Mouse (Mus musculus) heart, embryonic 12.5 days (tissue): Measurements from ENCODE around the gene 2610042L04Rik. TPM values are rescaled to one million over a fixed set of nuclear protein-coding genes. Genes with fewer than 3 reads are reported as not detected.
A peak's percentile ranks its signal among the peaks of the same experiment; 100 is the strongest.
"Not testable (repeated sequence)": the region's sequence is repeated elsewhere in the genome, so short reads cannot be mapped to it uniquely, and the experiment has no call there.

Source experiments
- ATAC-seq: fragments of 200-750 bp; cut with Nextera tagmentation; 2 replicates; pipeline ENCODE4 v1.8.0; 2017; ENCODE audit warnings: moderate TSS enrichment, moderate library complexity; ENCODE audit not compliant: insufficient number of reproducible peaks, low FRiP score
- H3K27ac ChIP-seq: fragments of 300-500 bp; sonication (generic); 2 replicates; pipeline ENCODE4 v1.5.1; 2016; ENCODE audit warnings: mild to moderate bottlenecking, moderate library complexity; ENCODE audit not compliant: poor library complexity, severe bottlenecking
- H3K27me3 ChIP-seq: fragments of 300-500 bp; sonication (generic); replicated peaks from 2 replicates; pipeline ENCODE4 v1.6.1; 2016; ENCODE audit warnings: mild to moderate bottlenecking, moderate library complexity
- H3K36me3 ChIP-seq: fragments of 300-500 bp; sonication (generic); 2 replicates; pipeline ENCODE4 v1.6.1; 2016; ENCODE audit warnings: mild to moderate bottlenecking, moderate library complexity
- H3K4me1 ChIP-seq: fragments of 300-500 bp; sonication (generic); replicated peaks from 2 replicates; pipeline ENCODE4 v1.6.1; 2016; ENCODE audit warnings: mild to moderate bottlenecking
- H3K4me2 ChIP-seq: fragments of 300-500 bp; sonication (generic); 2 replicates; pipeline ENCODE4 v1.6.1; 2016; ENCODE audit warnings: mild to moderate bottlenecking, moderate library complexity
- H3K4me3 ChIP-seq: fragments of 300-500 bp; sonication (generic); 2 replicates; pipeline ENCODE4 v1.5.1; 2016; ENCODE audit warnings: mild to moderate bottlenecking
- H3K9ac ChIP-seq: fragments of 300-500 bp; sonication (generic); 2 replicates; pipeline ENCODE4 v1.6.1; 2016; ENCODE audit warnings: mild to moderate bottlenecking, moderate library complexity
- H3K9me3 ChIP-seq: fragments of 300-500 bp; sonication (generic); replicated peaks from 2 replicates; pipeline ENCODE4 v1.6.1; 2016; ENCODE audit warnings: mild to moderate bottlenecking, moderate library complexity
- WGBS: fragments of 180-500 bp; shearing (Covaris S2); methylation state at CpG from one replicate; pipeline ENCODE4 v1.1.7; 2016; 5-methylcytosine and 5-hydroxymethylcytosine counted together
- polyA plus RNA-seq: library from polyadenylated mRNA; unstranded; fragments of >200 nt; fragmentation: Nextera tagmentation; extraction: Ambion mirVana; gene quantifications from 2 replicates; pipeline ENCODE4 v1.2.1, GENCODE M21; 2016

The 2610042L04Rik gene
- 0.24 and 0.64 TPM in 2 replicates for polyA plus RNA-seq

DNA sequence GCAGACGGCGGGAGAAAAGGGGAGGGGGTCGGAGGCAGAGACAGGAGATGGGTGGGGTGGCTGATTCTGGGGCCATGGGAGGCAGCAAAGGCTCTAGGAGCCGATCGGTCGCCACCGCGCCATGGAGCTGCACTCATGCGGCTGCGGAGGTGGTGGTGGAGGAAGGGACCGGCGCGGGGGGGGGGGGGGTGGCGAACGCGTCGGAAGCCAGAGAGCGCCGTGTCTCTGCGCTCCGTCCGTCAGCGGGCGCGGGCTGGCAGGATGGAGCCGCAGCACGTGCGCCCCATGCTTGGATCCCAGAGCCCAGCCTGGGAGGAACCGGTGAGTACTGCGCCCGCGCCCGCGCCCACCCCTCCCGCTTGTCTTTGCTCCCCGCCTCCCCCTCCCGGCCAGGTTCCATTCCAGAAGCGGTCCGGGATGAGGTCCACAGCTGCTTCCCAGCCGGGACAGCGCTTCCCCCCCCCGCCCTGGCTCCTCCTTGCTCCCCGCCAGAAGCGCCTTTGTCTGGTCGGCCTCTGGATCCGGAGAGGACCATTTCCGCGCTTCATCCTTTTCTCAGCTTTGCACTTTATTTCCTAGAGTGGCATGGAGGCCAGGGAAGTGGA is at the start of gene 2610042L04Rik:
TSS of gene 2610042L04Rik (plus strand) at position 288 of the 605 bp plus-strand sequence.
- Histone ChIP-seq H3K4me3 (peak within 1 kb of the TSS; percentile 46), H3K4me2 (peak within 1 kb of the TSS; percentile 76)
- H3K27ac ChIP-seq, H3K9me3 ChIP-seq, H3K36me3 ChIP-seq, H3K4me1 ChIP-seq, H3K27me3 ChIP-seq, H3K9ac ChIP-seq, ATAC-seq: not testable (repeated sequence)
- whole genome bisulfite sequencing, result 1% methylated on average over 15 of the region's 48 CpGs

DNA sequence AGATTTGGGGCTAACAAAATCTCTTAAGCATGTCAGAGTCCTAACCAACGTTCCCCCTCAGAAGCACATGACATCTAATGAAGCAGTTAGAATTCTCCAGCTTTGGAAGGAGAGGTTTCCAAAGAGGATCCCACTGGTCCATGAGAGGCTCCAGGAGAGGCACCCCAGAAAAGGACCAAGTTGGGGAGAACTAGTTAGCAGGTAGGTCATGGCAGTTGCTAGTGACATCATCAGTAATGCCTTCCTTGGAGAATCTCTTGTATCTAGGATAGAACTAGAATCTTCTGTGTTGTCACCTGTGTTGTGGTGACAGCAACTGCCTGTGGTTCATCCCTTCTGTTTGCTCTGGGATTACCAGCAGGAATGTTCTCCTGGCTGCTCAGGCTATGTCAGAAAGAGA is 17.6 kb upstream of the 2610042L04Rik start, which contains the start of gene Gm3149:
TSS of gene Gm3149 (plus strand) at position 301 of the 400 bp plus-strand sequence.
- not testable (repeated sequence) for H3K4me3 ChIP-seq, H3K4me1 ChIP-seq, H3K9ac ChIP-seq, ATAC-seq, H3K27me3 ChIP-seq, H3K27ac ChIP-seq, H3K4me2 ChIP-seq, H3K9me3 ChIP-seq, H3K36me3 ChIP-seq
- no CpG with 5 or more reads among the region's 1 CpGs for WGBS

DNA sequence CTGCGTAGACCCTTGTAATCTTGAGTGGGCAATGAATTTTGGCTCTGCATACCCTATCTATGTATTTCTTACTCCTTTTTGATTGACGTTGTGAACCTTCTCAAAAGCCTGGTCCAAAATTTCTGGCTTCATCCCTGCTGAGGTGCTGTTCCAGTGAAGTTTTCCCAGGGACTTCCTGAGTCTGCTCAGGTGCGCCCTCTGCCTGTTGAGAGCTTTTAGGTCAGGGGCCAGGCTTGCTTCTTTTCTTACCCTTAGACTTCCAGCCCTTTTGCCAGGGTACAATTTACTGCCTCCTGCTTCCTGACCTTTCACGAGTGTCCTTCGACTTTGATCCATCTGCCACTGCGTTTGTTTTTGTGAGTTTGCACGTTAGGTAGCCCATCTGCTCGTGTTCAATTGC is 943 bp downstream of the 2610042L04Rik start:
- not testable (repeated sequence) for ATAC-seq, H3K4me1 ChIP-seq, H3K36me3 ChIP-seq, H3K4me3 ChIP-seq, H3K27ac ChIP-seq, H3K9ac ChIP-seq, H3K9me3 ChIP-seq, H3K4me2 ChIP-seq, H3K27me3 ChIP-seq
- WGBS, result 8% methylated on average over 8 of the region's 8 CpGs

DNA sequence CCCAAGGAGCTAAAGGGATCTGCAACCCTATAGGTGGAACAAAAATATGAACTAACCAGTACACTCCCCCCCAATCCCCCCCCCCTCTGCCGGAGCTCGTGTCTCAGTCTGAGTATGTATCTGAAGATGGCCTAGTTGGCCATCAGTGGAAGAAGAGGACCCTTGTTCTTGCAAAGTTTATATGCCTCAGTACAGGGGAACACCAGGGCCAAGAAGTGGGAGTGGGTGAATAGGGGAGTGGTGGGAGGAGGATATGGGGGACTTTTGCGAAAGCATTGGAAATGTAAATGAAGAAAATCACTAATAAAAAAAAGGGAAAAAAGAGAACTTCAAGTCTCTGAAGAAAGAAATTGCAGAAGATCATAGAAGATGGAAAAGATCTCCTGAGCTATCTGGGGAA is 34.4 kb downstream of the 2610042L04Rik start:
- not testable (repeated sequence) for H3K4me2 ChIP-seq, H3K36me3 ChIP-seq, ATAC-seq, H3K4me3 ChIP-seq, H3K27ac ChIP-seq, H3K9me3 ChIP-seq, H3K27me3 ChIP-seq, H3K4me1 ChIP-seq, H3K9ac ChIP-seq
- 70% methylated on average over 3 of the region's 3 CpGs for WGBS

DNA sequence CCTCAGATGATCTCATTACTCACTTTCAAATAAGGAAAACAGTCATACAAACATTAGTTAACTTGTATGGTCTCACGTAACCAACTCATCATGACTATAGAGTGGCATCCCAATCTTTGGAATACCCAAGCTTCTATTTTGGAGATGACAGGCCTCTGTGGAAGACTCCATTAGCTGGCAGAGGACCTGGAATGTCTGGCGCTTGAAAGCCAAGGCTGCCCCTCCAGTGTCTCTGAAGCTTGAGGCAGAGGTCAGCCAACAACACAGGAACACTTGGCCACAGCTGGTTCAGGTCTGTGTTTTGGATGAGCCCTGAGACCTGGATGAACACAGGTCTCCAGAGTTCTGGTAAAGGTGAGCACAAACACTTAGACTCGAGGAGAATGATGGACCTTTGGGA is 35.1 kb downstream of the 2610042L04Rik start:
- not testable (repeated sequence) for ATAC-seq, H3K27me3 ChIP-seq, H3K4me1 ChIP-seq, H3K27ac ChIP-seq, H3K4me2 ChIP-seq, H3K9me3 ChIP-seq, H3K36me3 ChIP-seq, H3K4me3 ChIP-seq, H3K9ac ChIP-seq
- 65% methylated on average over 3 of the region's 3 CpGs for WGBS

DNA sequence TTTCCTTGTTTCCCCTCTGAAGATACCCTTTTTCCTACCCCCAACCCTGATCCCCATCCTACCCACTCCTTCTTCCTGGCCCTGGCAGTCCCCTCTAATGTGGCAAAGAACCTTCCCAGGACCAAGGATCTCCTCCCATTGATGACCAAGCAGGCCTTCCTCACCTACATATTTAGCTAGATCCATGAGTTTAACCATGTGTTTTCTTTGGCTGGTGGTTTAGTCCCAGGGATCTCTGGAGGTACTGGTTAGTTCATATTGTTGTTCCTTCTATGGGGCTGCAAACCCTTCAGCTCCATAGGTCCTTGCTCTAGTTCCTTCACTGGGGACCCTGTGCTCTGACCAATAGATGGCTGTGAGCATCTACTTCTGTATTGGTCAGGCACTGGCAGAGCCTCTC is 43.3 kb downstream of the 2610042L04Rik start:
- H3K4me2 ChIP-seq, H3K4me1 ChIP-seq, H3K36me3 ChIP-seq, H3K9ac ChIP-seq, H3K27ac ChIP-seq, H3K27me3 ChIP-seq, H3K9me3 ChIP-seq, H3K4me3 ChIP-seq, ATAC-seq: not testable (repeated sequence)

DNA sequence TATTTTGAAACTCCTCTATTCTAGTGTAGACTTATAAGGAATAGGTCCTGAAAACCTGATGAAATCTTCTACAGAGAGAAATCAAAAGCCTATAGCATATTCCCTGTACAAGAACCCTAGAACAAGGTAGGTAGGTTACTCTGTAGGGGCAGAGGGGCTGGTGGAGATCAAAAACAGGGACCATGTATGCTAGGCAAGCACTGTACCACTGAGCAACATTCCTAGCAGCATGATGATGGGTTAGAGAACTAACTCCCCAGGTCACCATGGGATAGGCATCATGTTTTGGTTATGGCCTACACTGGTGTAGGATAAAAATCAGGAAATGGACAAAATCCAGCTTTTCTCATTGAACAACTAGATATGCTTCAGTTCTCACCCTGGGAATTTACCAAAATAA is 51.0 kb downstream of the 2610042L04Rik start:
- H3K27ac ChIP-seq, H3K4me2 ChIP-seq, H3K4me1 ChIP-seq, H3K36me3 ChIP-seq, H3K9ac ChIP-seq, ATAC-seq, H3K4me3 ChIP-seq, H3K27me3 ChIP-seq, H3K9me3 ChIP-seq: not testable (repeated sequence)

DNA sequence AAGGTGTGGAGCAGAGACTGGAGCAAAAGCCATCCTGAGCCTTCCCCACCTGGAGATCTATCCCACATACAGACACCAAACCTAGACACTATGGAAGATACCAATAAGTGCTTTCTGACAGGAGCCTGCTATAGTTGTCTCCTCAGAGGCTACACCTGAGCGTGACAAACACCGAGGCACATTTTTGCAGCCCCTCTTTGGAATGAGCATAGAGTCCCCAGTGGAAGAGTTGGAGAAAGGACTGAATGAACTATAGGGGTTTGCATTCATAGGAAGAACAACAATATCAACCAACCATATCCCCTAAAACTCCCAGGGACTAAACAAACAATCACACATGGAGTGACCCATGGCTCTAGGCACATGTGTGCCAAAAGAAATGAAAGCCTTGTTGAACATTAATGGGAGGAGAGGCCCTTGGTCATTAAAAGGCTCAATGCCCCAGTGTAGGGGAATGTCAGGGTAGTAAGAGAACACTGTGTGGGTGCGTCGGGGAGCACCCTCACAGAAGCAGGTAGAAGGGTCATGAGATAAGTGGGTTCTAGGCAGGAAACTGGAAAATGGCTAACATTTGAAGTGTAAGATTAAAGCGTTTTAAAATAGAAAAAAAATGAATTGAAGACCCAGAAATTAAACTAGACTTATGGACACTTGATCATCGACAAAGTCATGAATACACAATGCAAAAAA is 58.4 kb downstream of the 2610042L04Rik start:
- not testable (repeated sequence) for H3K36me3 ChIP-seq, H3K9me3 ChIP-seq, H3K27me3 ChIP-seq, H3K4me1 ChIP-seq, H3K4me2 ChIP-seq, H3K4me3 ChIP-seq, ATAC-seq, H3K9ac ChIP-seq, H3K27ac ChIP-seq
- 85% methylated on average over 4 of the region's 6 CpGs for WGBS

DNA sequence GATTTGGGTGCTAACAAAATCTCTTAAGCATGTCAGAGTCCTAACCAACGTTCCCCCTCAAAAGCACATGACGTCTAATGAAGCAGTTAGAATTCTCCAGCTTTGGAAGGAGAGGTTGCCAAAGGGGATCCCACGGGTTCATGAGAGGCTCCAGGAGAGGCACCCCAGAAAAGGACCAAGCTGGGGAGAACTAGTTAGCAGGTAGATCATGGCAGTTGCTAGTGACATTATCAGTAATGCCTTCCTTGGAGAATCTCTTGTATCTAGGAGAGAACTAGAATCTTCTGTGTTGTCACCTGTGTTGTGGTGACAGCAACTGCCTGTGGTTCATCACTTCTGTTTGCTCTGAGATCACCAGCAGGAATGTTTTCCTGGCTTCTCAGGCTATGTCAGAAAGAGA is 62.7 kb downstream of the 2610042L04Rik start, which contains the start of gene Gm3159:
TSS of gene Gm3159 (plus strand) at position 301 of the 400 bp plus-strand sequence.
- not testable (repeated sequence) for H3K4me2 ChIP-seq, H3K4me1 ChIP-seq, ATAC-seq, H3K4me3 ChIP-seq, H3K27ac ChIP-seq, H3K36me3 ChIP-seq, H3K9me3 ChIP-seq, H3K27me3 ChIP-seq, H3K9ac ChIP-seq
- WGBS, result 60% methylated on average over 3 of the region's 3 CpGs

DNA sequence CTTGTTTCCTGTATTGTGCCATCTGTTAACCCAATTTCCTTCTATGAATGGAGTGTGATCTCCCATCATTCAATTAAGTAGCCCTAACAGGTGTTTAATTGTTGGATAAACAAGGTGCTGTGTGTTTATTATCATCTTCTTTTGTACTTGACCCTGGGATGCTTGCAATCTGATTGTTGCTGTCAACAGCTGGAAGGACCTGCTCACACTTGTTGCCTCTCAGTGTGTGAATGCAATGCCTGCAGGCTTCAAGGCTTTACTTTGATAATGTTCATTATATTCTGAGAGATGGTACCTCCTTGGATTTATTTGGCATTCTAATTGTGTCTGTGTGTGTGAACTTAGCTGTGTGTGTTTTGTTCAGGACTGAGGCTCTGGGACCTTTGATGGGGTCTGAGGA is 64.1 kb downstream of the 2610042L04Rik start:
- ATAC-seq, H3K36me3 ChIP-seq, H3K4me3 ChIP-seq, H3K27me3 ChIP-seq, H3K9me3 ChIP-seq, H3K4me1 ChIP-seq, H3K9ac ChIP-seq, H3K27ac ChIP-seq, H3K4me2 ChIP-seq: not testable (repeated sequence)

DNA sequence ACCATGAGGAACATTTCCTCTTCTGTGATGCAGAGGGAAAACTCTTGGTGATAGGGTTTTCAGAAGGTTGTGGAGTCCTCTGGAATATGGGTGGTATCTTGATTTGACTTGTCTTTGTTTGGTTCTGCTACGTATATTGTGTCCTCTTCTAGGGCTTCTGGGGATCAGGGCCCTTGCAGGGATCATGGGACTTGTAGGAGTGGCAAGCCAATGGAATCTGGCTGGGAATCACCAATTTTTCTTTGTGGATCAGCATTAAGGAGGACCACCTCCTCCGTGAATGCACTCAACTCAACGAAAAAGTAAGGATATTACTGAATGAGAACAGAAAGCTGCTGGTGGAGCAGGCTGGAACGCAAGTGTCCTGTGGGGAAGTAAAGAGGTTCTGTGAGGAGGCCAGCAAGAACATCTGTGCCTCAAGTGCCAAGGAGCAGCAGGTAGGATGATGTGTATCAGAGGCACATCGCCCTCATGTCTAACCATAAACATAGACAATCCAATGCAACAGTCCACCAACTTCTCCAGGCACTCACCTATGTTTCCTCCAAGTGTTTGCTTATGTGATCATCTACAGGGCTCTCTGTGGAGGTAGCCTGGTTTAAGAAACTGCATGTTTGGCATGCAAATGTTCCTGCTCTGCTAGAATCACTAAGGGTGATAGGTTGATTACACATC is 65.7 kb downstream of the 2610042L04Rik start:
- H3K27ac ChIP-seq, H3K9ac ChIP-seq, ATAC-seq, H3K9me3 ChIP-seq, H3K27me3 ChIP-seq, H3K4me2 ChIP-seq, H3K4me3 ChIP-seq, H3K4me1 ChIP-seq, H3K36me3 ChIP-seq: not testable (repeated sequence)
- WGBS, result 81% methylated on average over 5 of the region's 5 CpGs
